ENCODE assay signal across 28 mouse cellular contexts in genomic region chr9:54518921-54519320, GRCm38 (mm10). TPM values are rescaled to one million over a fixed set of nuclear protein-coding genes. Genes with fewer than 3 reads are reported as not detected.
DNase-seq lines count a peak whose midpoint lies in the region; ATAC-seq lines count a peak whose summit lies in the region.
"Had no signal": no experiment of that assay in that cellular context is flagged by ENCODE, and none has a peak within 500 bp of the region (broad histone marks: within the 10 kb centered on the region; RNA-seq: fewer than 3 reads in every experiment).

No protein-coding gene starts in this region.

- ATAC-seq in midbrain, embryonic 13.5 days: no peak
- ATAC-seq: midbrain, embryonic 15.5 days had no signal

- WGBS in midbrain, embryonic 13.5 days: 78% methylated on average over 7 of the region's 7 CpGs

- H3K36me3 ChIP-seq in midbrain, embryonic 13.5 days: no peaks in the 10 kb centered on the region
- H3K36me3 ChIP-seq: forebrain, embryonic 12.5 days; midbrain, embryonic 15.5 days; neural tube, embryonic 15.5 days had no signal

- H3K27me3 ChIP-seq in midbrain, embryonic 13.5 days: no peaks in the 10 kb centered on the region
- H3K27me3 ChIP-seq: CH12.LX; forebrain, embryonic 12.5 days; midbrain, embryonic 15.5 days; neural tube, embryonic 15.5 days had no signal

- intact Hi-C loops in left cerebral cortex, postnatal 14 days (cut with DNase I): no loop called here

- H3K4me2 ChIP-seq in midbrain, embryonic 13.5 days (replicated peaks): no peak overlapping the region
- H3K4me2 ChIP-seq: forebrain, embryonic 12.5 days; heart, embryonic 11.5 days; liver, embryonic 11.5 days; midbrain, embryonic 15.5 days; neural tube, embryonic 15.5 days had no signal

- no peak overlapping the region for H3K9ac ChIP-seq in midbrain, embryonic 13.5 days (replicated peaks)
- H3K9ac ChIP-seq: forebrain, embryonic 12.5 days; midbrain, embryonic 15.5 days; neural tube, embryonic 15.5 days had no signal

- no peak overlapping the region for H3K4me3 ChIP-seq in midbrain, embryonic 13.5 days (replicated peaks)
- H3K4me3 ChIP-seq: forebrain, embryonic 12.5 days; megakaryocyte, embryonic 14.5 days; midbrain, embryonic 15.5 days; neural tube, embryonic 15.5 days had no signal

- no peaks in the 10 kb centered on the region for H3K9me3 ChIP-seq in midbrain, embryonic 13.5 days
- H3K9me3 ChIP-seq: forebrain, embryonic 12.5 days; megakaryocyte, embryonic 14.5 days; midbrain, embryonic 15.5 days; neural tube, embryonic 15.5 days had no signal

- no peak overlapping the region for H3K27ac ChIP-seq in midbrain, embryonic 13.5 days
- H3K27ac ChIP-seq: forebrain, embryonic 12.5 days; midbrain, embryonic 15.5 days; neural tube, embryonic 15.5 days had no signal

- no peaks in the 10 kb centered on the region for H3K4me1 ChIP-seq in midbrain, embryonic 13.5 days (replicated peaks)
- H3K4me1 ChIP-seq: forebrain, embryonic 12.5 days; megakaryocyte, embryonic 14.5 days; midbrain, embryonic 15.5 days; neural tube, embryonic 15.5 days had no signal

- DNase-seq in layer of hippocampus, adult 18-20 months (ENCODE audit: low spot score in 2 of 2): peak; percentile 46 to 66
- DNase-seq in layer of hippocampus, postnatal 36 days: no peak
- peak; percentile 64 to 69 for DNase-seq in right cerebral cortex, adult 2 months (ENCODE audit: low spot score in 2 of 2)
- no peak for DNase-seq in right cerebral cortex, postnatal 10 days (ENCODE audit: low spot score in 2 of 2)
- peak; percentile 56 to 81 for DNase-seq in left cerebral cortex, postnatal 14 days (ENCODE audit: low spot score in 2 of 2)
- DNase-seq in kidney, adult 11 months: no peak
- DNase-seq: adrenal gland, postnatal 25 days; cerebellum, adult 18-20 months; heart, postnatal 10 days; kidney, adult 18-20 months; kidney, postnatal 14 days; lung, adult 18-20 months; thymus, adult 18-20 months; thymus, postnatal 4 days had no signal

RNA-seq across cellular contexts. Expression of gene Dmxl2, which starts 17.5 kb away (rescaled TPM):
- total RNA-seq in layer of hippocampus, adult 18-20 months (2021): 100 to 1,000 TPM; 192 to 201 TPM
- 100 to 1,000 TPM; 206 to 213 TPM for total RNA-seq in layer of hippocampus, postnatal 36 days (2021)
- 100 to 1,000 TPM; 197 to 206 TPM for total RNA-seq in left cerebral cortex, postnatal 14 days (2021)
- polyA plus RNA-seq in midbrain, embryonic 13.5 days (2015; fragmentation: Nextera tagmentation; extraction: Ambion mirVana): 36.5 and 38.8 TPM in 2 replicates

RNA-seq across cellular contexts. Expression of gene Sh2d7, which starts 19.9 kb away (rescaled TPM):
- under 1 TPM in 1 of 2 experiments, not detected in 1; 0.10 TPM for total RNA-seq in layer of hippocampus, adult 18-20 months (2021)
- under 1 TPM in 1 of 2 experiments, not detected in 1; 0.20 TPM for total RNA-seq in layer of hippocampus, postnatal 36 days (2021)
- not detected for total RNA-seq in left cerebral cortex, postnatal 14 days (2021)
- polyA plus RNA-seq in midbrain, embryonic 13.5 days (2015; fragmentation: Nextera tagmentation; extraction: Ambion mirVana): not detected in 2 replicates
- total RNA-seq: adrenal gland, postnatal 25 days; common myeloid progenitor, adult 5-6 weeks; gastrocnemius, postnatal 4 days; heart, postnatal 10 days had no signal
- polyA plus RNA-seq: embryonic facial prominence, embryonic 11.5 days; heart, embryonic 11.5 days; limb, embryonic 11.5 days; liver, embryonic 11.5 days; midbrain, embryonic 15.5 days; neural tube, embryonic 15.5 days; spleen, adult 2 months; stomach, embryonic 14.5 days had no signal

RNA-seq across cellular contexts. Expression of gene Cib2, which starts 41.1 kb away (rescaled TPM):
- total RNA-seq in layer of hippocampus, adult 18-20 months (2021): 10 to 100 TPM; 23.8 to 24.7 TPM
- total RNA-seq in layer of hippocampus, postnatal 36 days (2021): 10 to 100 TPM; 21.6 to 22.0 TPM
- total RNA-seq in left cerebral cortex, postnatal 14 days (2021): 10 to 100 TPM; 17.6 to 20.2 TPM
- polyA plus RNA-seq in midbrain, embryonic 13.5 days (2015; fragmentation: Nextera tagmentation; extraction: Ambion mirVana): 27.8 and 28.5 TPM in 2 replicates
- total RNA-seq: common myeloid progenitor, adult 5-6 weeks had no signal

Comparison
In these comparisons a context has a peak if more than half of its experiments do, and no peak if none do; other contexts are left out.
1. DNase-seq: peak in layer of hippocampus, adult 18-20 months (2 of 2), right cerebral cortex, adult 2 months (2 of 2) and left cerebral cortex, postnatal 14 days (2 of 2); none in layer of hippocampus, postnatal 36 days (0 of 2), right cerebral cortex, postnatal 10 days (0 of 2) and kidney, adult 11 months (single experiment).